Mouse (Mus musculus): ENCODE measurements around the gene Cited2. TPM values are rescaled to one million over a fixed set of nuclear protein-coding genes. Genes with fewer than 3 reads are reported as not detected.

Gene Cited2
- total RNA-seq, 2 experiments from 2014 or later = 38.9 to 41.6 TPM

- no peak for DNase-seq (ENCODE audit: low spot score in 2 of 2)
- intact Hi-C loops (cut with DNase I) = no loop called here
These were observed 46.8 kb downstream of the Cited2 start for GRCm38 (mm10) chr10:17769856-17770255.

GRCm38 (mm10) chr10:17772364-17772763 lies 49.3 kb downstream of the Cited2 start:
- intact Hi-C loops (cut with DNase I) = no loop called here
- DNase-seq (ENCODE audit: low spot score in 2 of 2) = no peak

- intact Hi-C loops (cut with DNase I) = no loop called here
- DNase-seq (ENCODE audit: low spot score in 2 of 2) = no peak
These were observed 51.3 kb downstream of the Cited2 start for GRCm38 (mm10) chr10:17774366-17774765.

- no peak for DNase-seq (ENCODE audit: low spot score in 2 of 2)
- intact Hi-C loops (cut with DNase I) = no loop called here
These were observed 52.1 kb downstream of the Cited2 start for GRCm38 (mm10) chr10:17775079-17775478.

Other genes starting within 250 kb of the Cited2 start
- under 1 TPM; 0.17 to 0.26 TPM for gene Txlnb, start 73.0 kb downstream of the Cited2 start, total RNA-seq (2021)
- 10 to 100 TPM; 25.2 to 29.1 TPM for gene Heca, start 224.8 kb downstream of the Cited2 start, total RNA-seq (2021)